Mouse (Mus musculus): ENCODE measurements around the gene Cacng3.

DNA sequence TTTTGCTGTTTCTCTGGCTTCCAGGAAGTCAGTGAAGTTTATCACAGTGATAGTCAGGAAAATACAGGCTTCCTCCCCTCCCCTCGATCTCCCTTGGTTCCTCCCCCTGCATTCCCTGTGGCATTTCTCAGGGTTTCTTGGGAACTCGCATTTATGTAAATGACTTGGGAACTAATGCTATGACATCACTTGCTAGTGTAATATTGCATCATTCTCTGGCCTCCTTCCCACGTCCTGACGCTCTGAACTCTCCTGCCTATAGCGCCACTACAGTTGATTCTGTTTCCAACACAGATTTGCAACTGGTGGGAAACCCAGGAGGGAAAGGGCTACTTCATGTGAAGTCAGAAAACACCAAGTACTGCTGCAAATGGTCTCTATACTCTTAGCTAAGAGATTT, 2.7 kb downstream of the Cacng3 start:
- no peak for TF ChIP-seq CTCF (IDR thresholded peaks at IDR 0.05; ENCODE audit: low read depth)
- no peak for TF ChIP-seq EP300 (IDR thresholded peaks at IDR 0.05; ENCODE audit: low read depth)
